Mouse (Mus musculus) frontal cortex, postnatal 14 days (tissue): ENCODE results near the gene Olfr1437.
A peak's percentile ranks its signal among the peaks of the same experiment; 100 is the strongest.
"Not testable (repeated sequence)": the region's sequence is repeated elsewhere in the genome, so short reads cannot be mapped to it uniquely, and the experiment has no call there.

Experiments
- DNase-seq, 2 experiments: peaks; one replicate each; pipeline ENCODE4 v3.0.0; 2022; ENCODE audit warnings: low spot score in 2 of 2

Olfr1437 gene

DNA sequence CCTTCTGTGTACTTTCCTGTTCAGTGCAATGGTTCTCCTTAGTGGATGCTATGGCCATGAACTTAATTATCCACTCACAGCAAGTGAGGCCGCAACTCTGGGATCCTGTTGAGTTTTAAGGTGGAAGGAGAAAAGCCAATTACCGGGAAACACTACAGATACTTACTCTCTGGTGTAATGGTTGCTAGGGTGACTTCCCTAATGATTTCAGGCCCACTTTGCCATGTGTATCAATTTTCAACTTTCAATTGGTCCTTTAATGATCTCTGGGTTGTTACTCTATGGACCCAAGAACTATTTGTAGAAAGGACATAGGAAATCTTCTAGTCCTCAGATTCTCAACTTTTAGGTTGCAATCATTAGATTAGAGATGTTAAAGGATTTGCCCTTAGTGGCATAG, at the start of gene Olfr1437:
Gene Olfr1437 (minus strand): TSS at position 101 of the 400 bp plus-strand sequence.
- DNase-seq, result no peak

- DNase-seq, result peak; percentile 5 to 6
Measured at GRCm38 (mm10) chr19:12374465-12375025, 49.6 kb upstream of the Olfr1437 start.

DNA sequence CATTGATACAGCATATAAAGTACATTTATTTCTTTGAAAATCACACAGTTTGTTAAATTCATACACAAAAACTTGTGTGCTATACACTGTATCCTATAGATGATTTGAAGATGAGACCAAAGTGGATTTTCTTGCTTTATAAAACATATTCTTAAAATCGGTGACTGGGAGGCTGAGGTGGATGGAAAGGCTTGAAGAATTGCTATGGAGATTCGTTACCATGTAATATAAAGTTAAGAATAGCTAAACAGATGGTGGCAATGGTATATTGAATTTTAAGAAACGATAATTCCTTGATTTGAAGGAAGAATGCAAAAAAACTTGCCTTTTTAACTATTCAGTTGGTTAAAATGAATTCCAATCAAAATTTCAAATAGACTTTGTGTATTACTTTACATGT, 48.1 kb upstream of the Olfr1437 start:
- DNase-seq, result no peak

DNA sequence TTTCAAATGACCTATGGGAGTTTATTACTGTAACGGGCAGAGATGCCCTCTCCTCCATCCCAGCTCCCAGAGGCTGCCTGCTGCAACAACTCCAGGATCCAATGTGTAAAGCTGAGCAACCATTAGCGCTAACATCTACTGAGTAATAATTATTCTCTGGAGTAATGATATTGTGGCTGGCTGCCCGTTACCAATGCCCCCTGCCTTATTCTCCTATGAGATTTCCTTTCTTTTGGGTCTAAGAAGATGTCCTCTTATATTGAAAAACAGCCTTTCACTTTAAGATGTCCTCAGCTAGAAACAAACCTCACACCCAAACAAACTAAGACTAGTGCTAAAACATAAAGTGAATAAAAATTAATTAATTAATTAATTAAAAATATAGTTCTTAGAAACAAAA, 10.9 kb upstream of the Olfr1437 start, which contains the start of gene Olfr1438-ps1:
Gene Olfr1438-ps1 (minus strand): TSS at position 101 of the 400 bp plus-strand sequence.
- no peak for DNase-seq

- DNase-seq, result not testable (repeated sequence)
Measured at GRCm38 (mm10) chr19:12299030-12299429, 25.9 kb downstream of the Olfr1437 start, which contains the start of gene Olfr1436. TSS of gene Olfr1436 (minus strand) at chr19:12299130.

- DNase-seq, result no peak
Measured at GRCm38 (mm10) chr19:12292979-12293378, 31.9 kb downstream of the Olfr1437 start.

DNA sequence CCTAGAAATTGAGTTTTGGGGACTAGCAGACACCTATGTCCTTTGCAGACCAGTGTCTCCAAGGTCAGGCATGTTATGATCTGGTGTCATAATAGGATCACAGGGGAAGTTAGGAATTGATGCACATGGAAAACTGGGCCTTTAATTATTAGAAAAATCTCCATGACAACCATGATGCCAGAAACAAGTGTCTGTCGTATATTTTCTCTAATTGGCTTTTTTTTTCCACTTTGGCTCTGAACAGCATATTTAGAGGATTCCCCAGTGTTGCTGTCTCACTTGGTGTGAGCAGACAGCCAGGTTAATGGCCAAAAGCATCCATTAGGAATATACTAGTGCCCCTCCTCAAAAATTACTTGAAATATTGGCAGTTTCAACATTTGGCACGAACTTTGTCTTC, 45.3 kb downstream of the Olfr1437 start, which contains the start of gene Olfr1434:
Gene Olfr1434 (plus strand): TSS at position 301 of the 400 bp plus-strand sequence.
- DNase-seq, result no peak
